Mouse (Mus musculus): ENCODE measurements around the gene Prps1. TPM values are rescaled to one million over a fixed set of nuclear protein-coding genes. Genes with fewer than 3 reads are reported as not detected.
A peak's percentile ranks its signal among the peaks of the same experiment; 100 is the strongest.

The Prps1 gene
- total RNA-seq (2014; rRNA removed) (52.5 and 57.8 TPM in 2 replicates), polyA plus RNA-seq (2015; fragmentation: Nextera tagmentation; extraction: Ambion mirVana) (91.3 and 94.8 TPM in 2 replicates)

DNA sequence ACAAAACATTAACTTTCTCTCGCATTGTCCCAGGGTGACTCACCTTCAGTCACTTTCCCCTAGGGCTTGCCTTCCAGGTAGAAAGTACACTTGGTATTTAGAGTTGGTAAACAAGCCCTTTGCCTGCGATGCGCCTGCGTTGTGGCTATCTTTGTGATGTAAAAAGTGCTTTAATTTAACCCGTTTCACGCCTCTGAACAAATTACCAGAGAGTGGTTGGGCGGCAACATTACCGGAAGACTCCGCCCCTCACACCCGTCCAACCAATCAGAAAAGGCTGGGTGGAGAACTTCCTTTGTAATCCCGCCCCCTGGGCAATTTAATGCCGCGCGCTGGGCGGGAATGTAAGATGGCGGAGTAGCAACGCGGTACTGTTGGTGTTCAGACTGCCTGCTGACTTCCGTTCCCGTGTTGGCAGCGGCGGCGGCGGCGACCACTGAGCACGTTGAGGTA is at the start of gene Prps1:
Gene Prps1, plus strand, starts transcription at position 335 of the 453 bp plus-strand sequence.
- H3K4me1 ChIP-seq (ENCODE audit: insufficient read depth, low read length), result no peaks in the 10 kb centered on the region
- TF ChIP-seq CTCF (IDR thresholded peaks at IDR 0.05), result no peak
- H3K27ac ChIP-seq (ENCODE audit: low read depth, low read length), result peak within 1 kb of the TSS; percentile 65
- WGBS, result 18% methylated on average over 26 of the region's 26 CpGs
- H3K9ac ChIP-seq (replicated peaks; ENCODE audit: low read length, poor library complexity, severe bottlenecking), result peak within 1 kb of the TSS; percentile 65
- H3K4me2 ChIP-seq (ENCODE audit: low read depth, low read length, poor library complexity, severe bottlenecking), result peak within 1 kb of the TSS; percentile 49
- no peaks in the 10 kb centered on the region for H3K36me3 ChIP-seq (ENCODE audit: insufficient read depth, low read length)
- DNase-seq (ENCODE audit: low spot score) (peak; percentile 93), ATAC-seq (ENCODE audit: low FRiP score) (peak; percentile 95)
- H3K4me3 ChIP-seq (ENCODE audit: low read depth, low read length), result peak within 1 kb of the TSS; percentile 53
- H3K27me3 ChIP-seq (ENCODE audit: insufficient read depth, low read length), result peaks cover 5% of the 10 kb centered on the region; the same call in 1 of the 2 replicates
- no peaks in the 10 kb centered on the region for H3K9me3 ChIP-seq (ENCODE audit: low read length)

DNA sequence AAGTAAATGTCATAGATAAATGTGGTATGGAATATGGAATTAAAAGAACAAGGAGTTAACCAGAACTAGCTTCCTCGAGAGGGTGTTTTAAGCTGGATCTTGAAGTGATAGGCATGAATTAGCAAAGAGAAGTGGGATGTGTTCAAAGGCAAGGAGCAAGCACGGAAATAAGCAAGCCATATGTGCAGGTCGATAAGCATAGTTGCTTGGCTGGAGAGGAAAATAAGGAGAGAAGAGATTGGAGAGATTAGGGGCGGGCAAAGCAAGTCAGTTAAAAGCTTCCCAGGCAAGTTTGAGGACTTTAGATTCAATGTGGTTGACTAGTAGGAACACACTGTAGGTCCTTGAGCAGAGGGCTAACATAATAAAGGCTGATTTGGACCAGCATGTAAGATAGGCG is 48.8 kb upstream of the Prps1 start:
- Histone ChIP-seq H3K4me2 (ENCODE audit: low read depth, low read length, poor library complexity, severe bottlenecking) (no peak overlapping the region), H3K4me1 (ENCODE audit: insufficient read depth, low read length) (no peaks in the 10 kb centered on the region), H3K36me3 (ENCODE audit: insufficient read depth, low read length) (no peaks in the 10 kb centered on the region), H3K27ac (ENCODE audit: low read depth, low read length) (no peak overlapping the region), H3K9ac (replicated peaks; ENCODE audit: low read length, poor library complexity, severe bottlenecking) (no peak overlapping the region), H3K4me3 (ENCODE audit: low read depth, low read length) (no peak overlapping the region), H3K9me3 (ENCODE audit: low read length) (no peaks in the 10 kb centered on the region), H3K27me3 (ENCODE audit: insufficient read depth, low read length) (peaks cover 5% of the 10 kb centered on the region; the same call in 1 of the 2 replicates)
- ATAC-seq (ENCODE audit: low FRiP score), result no peak
- no peak for DNase-seq (ENCODE audit: low spot score)
- 83% methylated on average over 5 of the region's 5 CpGs for WGBS
- no peak for TF ChIP-seq CTCF (IDR thresholded peaks at IDR 0.05)

DNA sequence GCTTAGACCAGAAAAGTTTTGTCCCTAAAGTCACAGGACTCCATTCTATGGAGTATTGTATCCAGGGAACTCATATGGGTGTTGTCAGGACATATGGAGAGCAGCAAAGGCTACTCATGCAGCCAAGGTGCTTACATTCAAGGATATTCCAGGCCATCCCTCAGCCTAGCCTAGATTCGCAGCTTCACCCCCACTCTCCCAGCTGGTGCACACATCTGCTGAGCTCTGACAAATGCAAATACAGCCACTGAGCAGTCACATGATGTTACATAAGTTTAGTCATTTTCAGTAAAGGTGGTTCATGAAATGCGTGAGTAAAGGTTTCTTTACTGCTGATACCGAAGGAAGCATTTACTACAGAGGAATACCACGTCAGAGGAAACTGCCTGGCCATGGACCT is 37.9 kb upstream of the Prps1 start:
- Histone ChIP-seq H3K4me3 (ENCODE audit: low read depth, low read length) (no peak overlapping the region), H3K27ac (ENCODE audit: low read depth, low read length) (no peak overlapping the region), H3K36me3 (ENCODE audit: insufficient read depth, low read length) (no peaks in the 10 kb centered on the region), H3K9me3 (ENCODE audit: low read length) (no peaks in the 10 kb centered on the region), H3K4me2 (ENCODE audit: low read depth, low read length, poor library complexity, severe bottlenecking) (no peak overlapping the region), H3K9ac (replicated peaks; ENCODE audit: low read length, poor library complexity, severe bottlenecking) (no peak overlapping the region), H3K4me1 (ENCODE audit: insufficient read depth, low read length) (no peaks in the 10 kb centered on the region), H3K27me3 (ENCODE audit: insufficient read depth, low read length) (no peaks in the 10 kb centered on the region)
- DNase-seq (ENCODE audit: low spot score) (no peak), ATAC-seq (ENCODE audit: low FRiP score) (no peak)
- no peak for TF ChIP-seq CTCF (IDR thresholded peaks at IDR 0.05)
- 85% methylated on average over 4 of the region's 4 CpGs for WGBS

DNA sequence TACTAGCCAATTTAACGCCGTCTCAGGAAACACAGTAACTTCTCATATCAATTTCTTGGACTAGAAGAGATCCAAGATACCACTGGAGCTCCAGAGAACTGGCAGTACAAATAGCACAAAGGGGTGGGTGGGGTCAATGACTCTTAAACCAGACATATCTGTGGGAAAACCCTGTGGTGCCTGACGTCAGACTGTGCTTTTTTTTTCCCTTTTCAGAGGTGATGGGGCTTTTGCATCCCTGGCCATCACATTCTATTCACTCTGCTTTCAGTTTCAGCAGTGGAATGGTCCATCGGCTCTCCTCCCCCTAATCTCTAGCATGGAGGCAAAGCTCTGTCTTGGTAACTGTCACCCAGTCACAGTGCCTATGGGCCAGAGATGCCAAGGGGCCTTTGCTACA is 29.3 kb upstream of the Prps1 start:
- 72% methylated on average over 4 of the region's 4 CpGs for WGBS
- H3K4me3 ChIP-seq (ENCODE audit: low read depth, low read length), result no peak overlapping the region
- H3K9me3 ChIP-seq (ENCODE audit: low read length), result no peaks in the 10 kb centered on the region
- TF ChIP-seq CTCF (IDR thresholded peaks at IDR 0.05), result no peak
- H3K27ac ChIP-seq (ENCODE audit: low read depth, low read length), result no peak overlapping the region
- no peaks in the 10 kb centered on the region for H3K4me1 ChIP-seq (ENCODE audit: insufficient read depth, low read length)
- no peaks in the 10 kb centered on the region for H3K27me3 ChIP-seq (ENCODE audit: insufficient read depth, low read length)
- no peak for DNase-seq (ENCODE audit: low spot score)
- no peak for ATAC-seq (ENCODE audit: low FRiP score)
- H3K4me2 ChIP-seq (ENCODE audit: low read depth, low read length, poor library complexity, severe bottlenecking), result no peak overlapping the region
- no peak overlapping the region for H3K9ac ChIP-seq (replicated peaks; ENCODE audit: low read length, poor library complexity, severe bottlenecking)
- H3K36me3 ChIP-seq (ENCODE audit: insufficient read depth, low read length), result no peaks in the 10 kb centered on the region

DNA sequence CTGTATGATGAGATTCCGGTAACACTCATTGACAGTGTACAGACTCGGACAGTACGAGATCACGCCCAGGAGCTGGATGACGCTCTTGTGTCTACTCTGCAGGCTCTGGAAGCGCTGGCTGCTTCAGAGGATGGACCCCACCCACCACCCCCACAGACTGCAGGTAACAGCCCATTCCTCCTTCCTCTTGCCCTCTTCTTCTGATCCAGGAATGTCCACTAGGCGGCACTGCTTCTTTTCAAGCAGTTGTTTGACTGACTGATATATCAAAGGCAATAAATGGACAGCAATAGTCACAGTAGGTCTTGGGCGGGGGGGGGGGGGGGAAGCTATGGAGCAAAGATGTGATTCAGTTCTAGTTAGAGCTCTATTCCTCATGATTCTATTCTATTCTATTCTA is 28.2 kb upstream of the Prps1 start:
- no peak overlapping the region for H3K27ac ChIP-seq (ENCODE audit: low read depth, low read length)
- DNase-seq (ENCODE audit: low spot score) (no peak), ATAC-seq (ENCODE audit: low FRiP score) (no peak)
- H3K27me3 ChIP-seq (ENCODE audit: insufficient read depth, low read length), result 0 out of 2 replicates have a peak, but pooled peaks cover 2% of the 10 kb centered on the region
- WGBS, result 82% methylated on average over 8 of the region's 8 CpGs
- H3K9ac ChIP-seq (replicated peaks; ENCODE audit: low read length, poor library complexity, severe bottlenecking), result no peak overlapping the region
- no peaks in the 10 kb centered on the region for H3K9me3 ChIP-seq (ENCODE audit: low read length)
- H3K4me3 ChIP-seq (ENCODE audit: low read depth, low read length), result no peak overlapping the region
- H3K4me2 ChIP-seq (ENCODE audit: low read depth, low read length, poor library complexity, severe bottlenecking), result no peak overlapping the region
- H3K4me1 ChIP-seq (ENCODE audit: insufficient read depth, low read length), result no peaks in the 10 kb centered on the region
- TF ChIP-seq CTCF (IDR thresholded peaks at IDR 0.05), result peak; percentile 37; the same call in 1 of the 2 replicates
- no peaks in the 10 kb centered on the region for H3K36me3 ChIP-seq (ENCODE audit: insufficient read depth, low read length)

DNA sequence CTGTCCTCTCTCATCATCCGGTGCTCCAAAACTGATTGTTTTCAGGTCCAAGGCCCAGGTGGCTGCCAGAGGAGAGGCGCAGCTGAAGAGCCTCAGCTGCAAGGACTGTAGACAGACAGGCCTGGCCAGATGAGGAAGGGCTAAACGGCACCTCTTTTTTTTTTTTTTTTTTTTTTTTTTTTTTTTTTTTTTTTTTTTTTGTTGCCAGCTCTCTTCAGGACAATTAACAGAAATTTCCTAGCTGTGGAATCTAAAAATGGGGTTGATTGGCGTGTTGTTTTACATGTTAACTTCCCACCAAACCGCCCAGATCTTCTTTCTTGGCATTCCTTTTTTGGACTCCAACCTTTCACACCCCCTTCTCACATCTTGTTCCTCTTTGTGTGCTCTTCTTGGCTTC is 26.4 kb upstream of the Prps1 start:
- WGBS, result 78% methylated on average over 5 of the region's 5 CpGs
- Histone ChIP-seq H3K9ac (replicated peaks; ENCODE audit: low read length, poor library complexity, severe bottlenecking) (no peak overlapping the region), H3K27ac (ENCODE audit: low read depth, low read length) (no peak overlapping the region), H3K4me3 (ENCODE audit: low read depth, low read length) (no peak overlapping the region), H3K4me2 (ENCODE audit: low read depth, low read length, poor library complexity, severe bottlenecking) (no peak overlapping the region), H3K27me3 (ENCODE audit: insufficient read depth, low read length) (0 out of 2 replicates have a peak, but pooled peaks cover 2% of the 10 kb centered on the region), H3K9me3 (ENCODE audit: low read length) (no peaks in the 10 kb centered on the region), H3K4me1 (ENCODE audit: insufficient read depth, low read length) (no peaks in the 10 kb centered on the region), H3K36me3 (ENCODE audit: insufficient read depth, low read length) (no peaks in the 10 kb centered on the region)
- ATAC-seq (ENCODE audit: low FRiP score) (no peak), DNase-seq (ENCODE audit: low spot score) (no peak)
- no peak for TF ChIP-seq CTCF (IDR thresholded peaks at IDR 0.05)
